Mouse (Mus musculus) E14TG2a.4 (cell line): ENCODE results near the gene Arl15.

Source experiments
- H3K27me3 ChIP-seq: 2 replicates; pipeline ENCODE4 v1.6.1; 2014; ENCODE audit warnings: low read length, control low read depth; ENCODE audit not compliant: insufficient read depth
- H3K36me3 ChIP-seq: 2 replicates; pipeline ENCODE4 v1.6.1; 2014; ENCODE audit warnings: low read length, control low read depth; ENCODE audit not compliant: insufficient read depth
- H3K4me1 ChIP-seq: replicated peaks from 2 replicates; pipeline ENCODE4 v1.6.1; 2014; ENCODE audit warnings: low read depth, low read length, control low read depth
- H3K4me3 ChIP-seq: replicated peaks from 2 replicates; pipeline ENCODE4 v1.5.1; 2014; ENCODE audit warnings: mild to moderate bottlenecking, low read length
- H3K9me3 ChIP-seq: 2 replicates; pipeline ENCODE4 v1.6.1; 2014; ENCODE audit warnings: low read length, control low read depth
- CTCF ChIP-seq: conservative IDR thresholded peaks from 2 replicates; pipeline ENCODE4 v1.5.1; 2014; ENCODE audit warnings: low read length
- NANOG ChIP-seq: IDR thresholded peaks from 2 replicates; pipeline ENCODE4 v1.6.1; 2014; ENCODE audit warnings: borderline replicate concordance, low read length, mixed read lengths
- POU5F1 ChIP-seq: IDR thresholded peaks from 2 replicates; pipeline ENCODE4 v1.6.1; 2014; ENCODE audit warnings: low read length, borderline replicate concordance

Arl15 gene

GRCm38 (mm10) chr13:113867736-113868135 is 73.4 kb downstream of the Arl15 start:
- Histone ChIP-seq H3K27me3 (no peaks in the 10 kb centered on the region), H3K9me3 (peaks cover 9% of the 10 kb centered on the region), H3K4me1 (peaks cover 65% of the 10 kb centered on the region), H3K36me3 (peaks cover 11% of the 10 kb centered on the region), H3K4me3 (no peak overlapping the region)
- TF ChIP-seq NANOG (no peak), POU5F1 (no peak), CTCF (peak; percentile 26)

DNA sequence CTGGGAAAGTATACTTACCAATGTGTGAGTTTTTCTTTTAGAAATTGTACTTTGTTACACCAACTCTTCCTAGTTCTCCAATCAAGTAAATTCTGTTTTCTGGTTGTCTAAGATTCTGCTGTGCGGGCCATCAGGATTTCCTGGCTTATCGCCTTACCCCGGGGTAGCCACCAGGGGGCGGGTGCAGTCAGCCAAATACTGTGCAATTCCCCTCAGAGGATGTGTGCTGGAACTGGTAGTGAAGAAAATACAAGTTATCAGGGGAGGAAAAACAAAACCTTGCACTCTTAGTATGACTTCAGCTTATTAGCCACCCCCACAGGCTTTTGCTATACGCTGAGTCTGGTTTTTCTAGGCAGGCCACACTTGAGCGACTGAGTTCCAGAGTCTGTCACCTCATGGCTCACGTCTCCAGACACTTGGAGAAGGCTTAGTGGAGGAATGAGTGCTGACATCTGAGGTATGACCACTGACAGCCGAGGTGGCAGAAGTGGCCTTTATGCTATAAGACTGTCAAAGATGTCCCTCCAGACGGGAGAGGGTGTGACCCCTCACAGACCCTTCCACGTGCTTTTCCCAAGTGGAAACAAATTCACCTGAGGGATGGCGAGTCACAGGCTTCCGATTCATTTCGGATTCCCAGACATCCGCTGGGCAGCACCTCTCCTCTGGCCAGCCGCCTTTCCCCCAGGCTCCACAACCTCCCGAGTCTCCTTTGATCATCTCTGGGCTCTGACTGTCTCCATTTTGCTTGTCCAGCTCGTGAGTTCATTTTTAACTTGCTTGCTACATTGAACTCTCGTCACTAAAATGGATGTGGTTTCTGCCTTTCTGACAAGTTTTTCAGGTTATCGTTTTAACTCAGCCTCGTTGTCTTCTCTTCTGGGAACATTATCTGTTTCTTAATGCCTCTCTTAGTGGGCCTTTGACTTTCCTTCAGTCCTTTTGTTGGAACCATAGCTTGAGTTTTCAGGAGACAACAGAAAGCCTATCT is 75.2 kb downstream of the Arl15 start:
- peaks cover 25% of the 10 kb centered on the region for H3K9me3 ChIP-seq
- H3K27me3 ChIP-seq = no peaks in the 10 kb centered on the region
- H3K4me1 ChIP-seq = peaks cover 50% of the 10 kb centered on the region
- no peak for TF ChIP-seq POU5F1
- TF ChIP-seq CTCF = peak; percentile 93
- TF ChIP-seq NANOG = no peak
- H3K4me3 ChIP-seq = no peak overlapping the region
- H3K36me3 ChIP-seq = peaks cover 15% of the 10 kb centered on the region

GRCm38 (mm10) chr13:113870403-113870802 is 76.1 kb downstream of the Arl15 start:
- Histone ChIP-seq H3K36me3 (peaks cover 15% of the 10 kb centered on the region), H3K27me3 (no peaks in the 10 kb centered on the region), H3K9me3 (peaks cover 27% of the 10 kb centered on the region), H3K4me1 (peaks cover 48% of the 10 kb centered on the region), H3K4me3 (no peak overlapping the region)
- TF ChIP-seq CTCF (no peak), NANOG (no peak), POU5F1 (no peak)

DNA sequence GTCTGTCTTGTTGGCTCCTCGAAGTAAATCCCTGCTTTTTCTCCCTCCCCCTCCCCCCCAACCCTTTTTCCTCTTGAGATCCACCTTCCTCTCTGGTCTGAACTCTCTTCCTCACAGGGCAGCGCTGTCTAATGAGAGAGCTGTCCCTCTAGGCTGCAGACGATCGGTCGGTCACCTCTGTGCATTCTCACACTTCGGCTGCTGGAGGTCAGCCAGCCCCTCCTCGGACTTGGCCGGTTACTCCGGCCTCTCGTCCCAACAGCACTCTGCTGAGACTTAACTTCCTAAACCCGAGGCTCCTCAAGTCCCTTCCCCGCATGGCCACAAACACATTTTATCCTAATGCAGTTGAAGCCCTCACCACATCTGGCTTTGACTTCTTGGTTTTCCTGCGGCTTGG is 77.5 kb downstream of the Arl15 start:
- H3K36me3 ChIP-seq = peaks cover 15% of the 10 kb centered on the region
- H3K9me3 ChIP-seq = peaks cover 27% of the 10 kb centered on the region
- peaks cover 51% of the 10 kb centered on the region for H3K4me1 ChIP-seq
- H3K4me3 ChIP-seq = no peak overlapping the region
- no peaks in the 10 kb centered on the region for H3K27me3 ChIP-seq
- no peak for TF ChIP-seq POU5F1
- no peak for TF ChIP-seq CTCF
- no peak for TF ChIP-seq NANOG

- H3K36me3 ChIP-seq = peaks cover 15% of the 10 kb centered on the region
- TF ChIP-seq NANOG (no peak), POU5F1 (no peak), CTCF (no peak)
These were observed 81.4 kb downstream of the Arl15 start for GRCm38 (mm10) chr13:113875724-113876123.

GRCm38 (mm10) chr13:113877420-113877819 is 83.1 kb downstream of the Arl15 start:
- Histone ChIP-seq H3K9me3 (peaks cover 21% of the 10 kb centered on the region), H3K4me1 (peaks cover 62% of the 10 kb centered on the region)

More at GRCm38 (mm10) chr13:113875724-113876123, 81.4 kb downstream of the Arl15 start:
- Histone ChIP-seq H3K9me3 (peaks cover 27% of the 10 kb centered on the region), H3K4me1 (peaks cover 61% of the 10 kb centered on the region), H3K4me3 (no peak overlapping the region), H3K27me3 (no peaks in the 10 kb centered on the region)

DNA sequence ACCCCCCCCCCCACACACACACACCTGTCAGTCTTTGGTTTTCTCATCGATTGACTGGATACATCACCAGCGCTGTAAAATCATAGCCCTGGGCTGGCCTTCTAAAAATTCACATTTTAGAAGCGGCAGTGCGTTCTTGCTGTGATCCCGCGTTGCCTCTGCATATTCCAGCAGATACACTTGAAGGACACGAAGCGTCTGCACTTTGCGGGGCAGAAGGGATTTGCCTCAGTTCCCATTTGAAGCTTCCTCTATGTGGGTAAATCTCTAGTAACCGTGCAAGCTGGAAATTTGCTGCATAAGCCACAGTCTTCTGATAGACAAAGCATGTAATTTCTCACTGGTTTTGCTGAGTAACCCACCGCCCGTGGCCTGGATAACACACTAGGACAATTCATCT is 84.3 kb downstream of the Arl15 start:
- Histone ChIP-seq H3K27me3 (no peaks in the 10 kb centered on the region), H3K4me1 (peaks cover 71% of the 10 kb centered on the region), H3K9me3 (peaks cover 10% of the 10 kb centered on the region), H3K36me3 (peaks cover 3% of the 10 kb centered on the region; the same call in 1 of the 2 replicates), H3K4me3 (no peak overlapping the region)
- no peak for TF ChIP-seq CTCF
- TF ChIP-seq NANOG = no peak
- no peak for TF ChIP-seq POU5F1

More at GRCm38 (mm10) chr13:113877420-113877819, 83.1 kb downstream of the Arl15 start:
- no peak overlapping the region for H3K4me3 ChIP-seq
- TF ChIP-seq POU5F1 = no peak
- TF ChIP-seq CTCF = peak; percentile 96
- H3K27me3 ChIP-seq = no peaks in the 10 kb centered on the region
- peaks cover 14% of the 10 kb centered on the region for H3K36me3 ChIP-seq

DNA sequence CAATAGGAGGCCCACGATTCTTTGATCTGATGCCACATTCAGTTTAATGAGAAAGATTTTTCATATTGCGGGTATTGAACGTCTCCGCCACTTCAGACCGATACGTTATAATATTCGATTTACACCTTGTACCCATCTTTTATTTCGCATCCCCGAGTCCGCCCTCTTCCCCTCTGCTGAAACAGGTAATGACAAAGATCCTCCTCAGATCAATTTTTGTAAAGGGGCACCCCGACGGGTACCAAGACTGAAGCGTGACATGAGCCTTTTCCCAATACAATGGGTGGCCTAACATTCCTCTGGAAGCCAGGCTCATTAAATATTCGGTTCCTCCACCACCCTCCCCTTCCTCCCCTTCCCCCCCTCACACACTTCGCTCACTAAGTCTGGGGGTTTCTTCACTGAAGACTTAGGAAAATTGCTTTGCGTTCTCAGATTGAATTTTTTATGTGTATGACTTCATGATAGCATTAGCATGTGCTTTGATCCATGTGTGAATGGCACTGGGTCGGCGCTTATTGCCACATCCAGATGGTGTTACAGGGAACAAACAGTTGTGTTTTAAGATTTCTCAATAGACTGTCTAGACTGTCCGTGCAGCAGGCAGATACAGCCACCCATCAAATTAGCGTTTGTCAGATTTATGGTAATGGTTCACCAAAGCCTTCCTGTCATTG is 85.5 kb downstream of the Arl15 start:
- Histone ChIP-seq H3K4me1 (peaks cover 78% of the 10 kb centered on the region), H3K9me3 (no peaks in the 10 kb centered on the region; the same call in 1 of the 2 replicates), H3K36me3 (no peaks in the 10 kb centered on the region; the same call in 1 of the 2 replicates), H3K27me3 (no peaks in the 10 kb centered on the region), H3K4me3 (peak overlapping the region; percentile 65)
- TF ChIP-seq POU5F1 (no peak), CTCF (no peak), NANOG (no peak)
